Mouse (Mus musculus) intestine, embryonic 16.5 days (tissue): ENCODE measurements around the gene Ripor2. TPM values are rescaled to one million over a fixed set of nuclear protein-coding genes. Genes with fewer than 3 reads are reported as not detected.

Experiments used
- ATAC-seq: fragments of 200-750 bp; cut with Nextera tagmentation; 2 replicates; pipeline ENCODE4 v1.8.0; 2017; ENCODE audit warnings: moderate TSS enrichment, moderate library complexity
- H3K27ac ChIP-seq: fragments of 300-500 bp; sonication (generic); 2 replicates; pipeline ENCODE4 v1.5.1; 2014; ENCODE audit warnings: mild to moderate bottlenecking, low read length
- H3K27me3 ChIP-seq: fragments of 300-500 bp; sonication (generic); replicated peaks from 2 replicates; pipeline ENCODE4 v1.6.1; 2014; ENCODE audit warnings: low read length, control low read depth, mixed read lengths; ENCODE audit not compliant: control insufficient read depth, insufficient read depth
- H3K36me3 ChIP-seq: fragments of 300-500 bp; sonication (generic); 2 replicates; pipeline ENCODE4 v1.6.1; 2014; ENCODE audit warnings: low read length, control low read depth; ENCODE audit not compliant: control insufficient read depth, insufficient read depth
- H3K4me1 ChIP-seq: fragments of 300-500 bp; sonication (generic); 2 replicates; pipeline ENCODE4 v1.6.1; 2014; ENCODE audit warnings: low read length, control low read depth, mixed read lengths; ENCODE audit not compliant: control insufficient read depth, insufficient read depth
- H3K4me2 ChIP-seq: fragments of 300-500 bp; sonication (generic); 2 replicates; pipeline ENCODE4 v1.6.1; 2014; ENCODE audit warnings: low read depth, low read length, control low read depth
- H3K4me3 ChIP-seq: fragments of 300-500 bp; sonication (generic); 2 replicates; pipeline ENCODE4 v1.5.1; 2014; ENCODE audit warnings: mild to moderate bottlenecking, low read length
- H3K9ac ChIP-seq: fragments of 300-500 bp; sonication (generic); 2 replicates; pipeline ENCODE4 v1.6.1; 2014; ENCODE audit warnings: low read depth, low read length
- H3K9me3 ChIP-seq: fragments of 300-500 bp; sonication (generic); 2 replicates; pipeline ENCODE4 v1.6.1; 2016; ENCODE audit warnings: low read length, control low read depth; ENCODE audit not compliant: control insufficient read depth
- WGBS: fragments of 180-500 bp; shearing (Covaris S2); extraction: QIAGEN DNeasy Blood & Tissue Kit; methylation state at CpG from one replicate; pipeline ENCODE4 v1.1.7; 2014; 5-methylcytosine and 5-hydroxymethylcytosine counted together
- polyA plus RNA-seq: library from polyadenylated mRNA; unstranded; fragments of >200 nt; fragmentation: Nextera tagmentation; extraction: Ambion mirVana; gene quantifications from 2 replicates; pipeline ENCODE4 v1.2.1, GENCODE M21; 2015

The Ripor2 gene
- polyA plus RNA-seq, 1 experiment from 2014 or later: 1.7 TPM

GRCm38 (mm10) chr13:24723699-24724394 is 141.9 kb downstream of the Ripor2 start:
- H3K9ac ChIP-seq: no peak overlapping the region
- no peaks in the 10 kb centered on the region for H3K9me3 ChIP-seq
- H3K4me3 ChIP-seq: no peak overlapping the region
- no peak overlapping the region for H3K27ac ChIP-seq
- 67% methylated on average over 8 of the region's 8 CpGs for WGBS
- ATAC-seq: no peak
- no peaks in the 10 kb centered on the region for H3K27me3 ChIP-seq
- H3K4me1 ChIP-seq: peaks cover 3% of the 10 kb centered on the region; the same call in 1 of the 2 replicates
- no peak overlapping the region for H3K4me2 ChIP-seq
- H3K36me3 ChIP-seq: no peaks in the 10 kb centered on the region

GRCm38 (mm10) chr13:24724395-24724759 is 142.4 kb downstream of the Ripor2 start:
- ATAC-seq: no peak
- no peak overlapping the region for H3K4me2 ChIP-seq

DNA sequence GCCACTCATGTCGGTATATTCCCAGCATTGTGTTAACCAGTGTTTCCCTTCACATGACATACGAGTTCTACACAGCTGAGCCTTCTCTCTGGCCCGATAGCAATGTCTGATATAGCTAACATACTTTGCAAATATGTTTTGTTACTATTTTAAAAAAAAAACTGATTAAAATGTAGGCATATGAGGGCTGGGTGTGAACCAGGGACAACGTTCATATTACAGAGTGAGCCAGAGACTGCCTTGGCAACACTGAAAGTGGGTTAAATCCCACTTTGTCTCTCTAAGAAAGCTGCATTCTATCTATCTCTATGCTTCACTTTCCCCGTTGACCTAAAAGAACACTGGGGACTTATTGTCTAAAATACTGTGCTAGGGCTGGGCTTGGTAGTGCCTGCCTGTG is 147.1 kb downstream of the Ripor2 start:
- H3K9me3 ChIP-seq: no peaks in the 10 kb centered on the region
- WGBS: 89% methylated on average over 5 of the region's 5 CpGs
- no peaks in the 10 kb centered on the region for H3K27me3 ChIP-seq
- no peaks in the 10 kb centered on the region for H3K4me1 ChIP-seq
- H3K36me3 ChIP-seq: no peaks in the 10 kb centered on the region
- no peak overlapping the region for H3K4me3 ChIP-seq
- ATAC-seq: no peak
- no peak overlapping the region for H3K4me2 ChIP-seq
- H3K27ac ChIP-seq: no peak overlapping the region
- H3K9ac ChIP-seq: no peak overlapping the region

More at GRCm38 (mm10) chr13:24724395-24724759, 142.4 kb downstream of the Ripor2 start:
- Histone ChIP-seq H3K4me3 (no peak overlapping the region), H3K4me1 (peaks cover 3% of the 10 kb centered on the region; the same call in 1 of the 2 replicates), H3K27me3 (no peaks in the 10 kb centered on the region), H3K27ac (no peak overlapping the region), H3K9ac (no peak overlapping the region), H3K9me3 (no peaks in the 10 kb centered on the region), H3K36me3 (no peaks in the 10 kb centered on the region)
- WGBS: 67% methylated on average over 4 of the region's 4 CpGs

DNA sequence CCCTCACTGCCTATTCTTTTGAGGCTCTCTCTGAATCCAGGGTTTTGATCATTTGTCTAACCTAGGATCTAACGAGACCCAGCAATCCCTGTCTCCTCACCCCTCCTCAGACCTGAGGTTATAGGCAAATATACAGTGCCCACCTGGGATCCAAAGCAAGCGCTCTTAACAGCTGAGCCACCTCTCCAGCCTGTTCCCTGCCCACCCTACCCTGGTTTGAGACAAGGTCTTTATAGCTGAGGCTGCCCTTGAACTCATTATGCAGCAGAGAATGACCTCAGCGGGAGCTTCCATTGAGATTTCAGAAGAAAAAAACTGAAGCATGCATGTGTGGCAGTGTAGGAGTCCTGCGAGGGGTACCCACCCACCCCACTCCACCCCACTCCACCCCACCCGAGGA is 152.5 kb downstream of the Ripor2 start:
- Histone ChIP-seq H3K4me3 (no peak overlapping the region), H3K27me3 (no peaks in the 10 kb centered on the region), H3K27ac (no peak overlapping the region), H3K4me1 (0 out of 2 replicates have a peak, but pooled peaks cover 4% of the 10 kb centered on the region), H3K4me2 (no peak overlapping the region), H3K36me3 (no peaks in the 10 kb centered on the region), H3K9ac (no peak overlapping the region), H3K9me3 (no peaks in the 10 kb centered on the region)
- no peak for ATAC-seq
- WGBS: 92% methylated on average over 5 of the region's 5 CpGs

GRCm38 (mm10) chr13:24735608-24736131 is 153.7 kb downstream of the Ripor2 start:
- ATAC-seq: peak; percentile 70
- Histone ChIP-seq H3K4me3 (no peak overlapping the region), H3K36me3 (no peaks in the 10 kb centered on the region), H3K9ac (no peak overlapping the region), H3K27me3 (no peaks in the 10 kb centered on the region), H3K9me3 (no peaks in the 10 kb centered on the region), H3K4me1 (0 out of 2 replicates have a peak, but pooled peaks cover 4% of the 10 kb centered on the region), H3K4me2 (no peak overlapping the region), H3K27ac (no peak overlapping the region)
- WGBS: 59% methylated on average over 6 of the region's 6 CpGs

- Histone ChIP-seq H3K27me3 (no peaks in the 10 kb centered on the region), H3K9me3 (no peaks in the 10 kb centered on the region), H3K4me1 (no peaks in the 10 kb centered on the region), H3K36me3 (no peaks in the 10 kb centered on the region), H3K4me3 (no peak within 1 kb of the TSS), H3K4me2 (no peak within 1 kb of the TSS), H3K9ac (no peak within 1 kb of the TSS), H3K27ac (no peak within 1 kb of the TSS)
- WGBS: 87% methylated on average over 10 of the region's 10 CpGs
- no peak for ATAC-seq
Observed at GRCm38 (mm10) chr13:24741028-24741427, 159.0 kb downstream of the Ripor2 start, which contains the start of gene Armh2. Gene Armh2 (plus strand): TSS chr13:24741232.

GRCm38 (mm10) chr13:24747823-24748222 is 165.8 kb downstream of the Ripor2 start:
- WGBS: 74% methylated on average over 3 of the region's 3 CpGs
- H3K36me3 ChIP-seq: no peaks in the 10 kb centered on the region
- no peak for ATAC-seq
- H3K4me3 ChIP-seq: no peak overlapping the region
- H3K4me2 ChIP-seq: no peak overlapping the region
- no peaks in the 10 kb centered on the region for H3K4me1 ChIP-seq
- H3K9ac ChIP-seq: no peak overlapping the region
- H3K27ac ChIP-seq: no peak overlapping the region
- H3K27me3 ChIP-seq: no peaks in the 10 kb centered on the region
- H3K9me3 ChIP-seq: no peaks in the 10 kb centered on the region

GRCm38 (mm10) chr13:24750807-24751206 is 168.8 kb downstream of the Ripor2 start:
- WGBS: 93% methylated on average over 8 of the region's 8 CpGs

GRCm38 (mm10) chr13:24751396-24751795 is 169.4 kb downstream of the Ripor2 start:
- no peak overlapping the region for H3K9ac ChIP-seq
- 85% methylated on average over 8 of the region's 8 CpGs for WGBS
- H3K4me1 ChIP-seq: no peaks in the 10 kb centered on the region
- no peaks in the 10 kb centered on the region for H3K36me3 ChIP-seq
- H3K4me2 ChIP-seq: no peak overlapping the region
- no peak for ATAC-seq
- H3K4me3 ChIP-seq: no peak overlapping the region
- H3K9me3 ChIP-seq: no peaks in the 10 kb centered on the region
- no peaks in the 10 kb centered on the region for H3K27me3 ChIP-seq
- H3K27ac ChIP-seq: no peak overlapping the region

More at GRCm38 (mm10) chr13:24750807-24751206, 168.8 kb downstream of the Ripor2 start:
- H3K9ac ChIP-seq: no peak overlapping the region
- ATAC-seq: no peak
- H3K4me2 ChIP-seq: no peak overlapping the region
- no peaks in the 10 kb centered on the region for H3K27me3 ChIP-seq
- H3K4me3 ChIP-seq: no peak overlapping the region
- H3K9me3 ChIP-seq: no peaks in the 10 kb centered on the region
- no peak overlapping the region for H3K27ac ChIP-seq
- H3K4me1 ChIP-seq: no peaks in the 10 kb centered on the region
- no peaks in the 10 kb centered on the region for H3K36me3 ChIP-seq
